Mouse (Mus musculus) spleen, adult 2 months (tissue): ENCODE data around the gene Nipsnap1. TPM values are rescaled to one million over a fixed set of nuclear protein-coding genes. Genes with fewer than 3 reads are reported as not detected.

Experiments used
- DNase-seq, 2 experiments: peaks; one replicate each; pipeline versions ENCODE4 v3.0.0 to v3.0.0-alpha.2; 2012 to 2021; ENCODE audit warnings: low spot score in 2 of 2, low read depth in 1 of 2
- H3K27ac ChIP-seq: fragments of 200-500 bp; 2 replicates; pipeline ENCODE4 v1.5.1; 2012; ENCODE audit warnings: low read length, inconsistent platforms; ENCODE audit not compliant: insufficient read depth
- H3K27me3 ChIP-seq: fragments of 200-500 bp; 2 replicates; pipeline ENCODE4 v1.6.1; 2012; ENCODE audit warnings: mild to moderate bottlenecking, moderate library complexity, low read length, inconsistent platforms; ENCODE audit not compliant: control insufficient read depth, insufficient read depth
- H3K36me3 ChIP-seq: fragments of 200-500 bp; 2 replicates; pipeline ENCODE4 v1.6.1; 2012; ENCODE audit warnings: mild to moderate bottlenecking, low read length, inconsistent platforms; ENCODE audit not compliant: control insufficient read depth, insufficient read depth
- H3K4me1 ChIP-seq: fragments of 200-500 bp; 2 replicates; pipeline ENCODE4 v1.6.1; 2011; ENCODE audit warnings: inconsistent platforms; ENCODE audit not compliant: control insufficient read depth, insufficient read depth, insufficient read length
- H3K4me3 ChIP-seq: fragments of 200-500 bp; 2 replicates; pipeline ENCODE4 v1.5.1; 2011; ENCODE audit warnings: mild to moderate bottlenecking, inconsistent platforms; ENCODE audit not compliant: insufficient read depth, insufficient read length; ENCODE audit errors: extremely low read depth
- CTCF ChIP-seq: fragments of 200-500 bp; IDR thresholded peaks from 2 replicates; pipeline ENCODE4 v1.5.1; 2011; ENCODE audit warnings: mild to moderate bottlenecking, inconsistent platforms; ENCODE audit not compliant: insufficient read depth, insufficient read length, insufficient replicate concordance; ENCODE audit errors: extremely low read depth
- POLR2A ChIP-seq: fragments of 200-500 bp; IDR thresholded peaks from 2 replicates; pipeline ENCODE4 v1.6.1; 2011; ENCODE audit warnings: low read depth, low read length, inconsistent platforms
- WGBS: fragments of 180-500 bp; shearing (Covaris S2); methylation state at CpG from one replicate; pipeline ENCODE4 v1.1.7; 2018; 5-methylcytosine and 5-hydroxymethylcytosine counted together
- polyA plus RNA-seq: library from polyadenylated mRNA; depleted of rRNA; stranded (reverse); fragments of >200 nt; gene quantifications from 2 replicates; pipeline ENCODE4 v1.2.3, GENCODE M21; 2012

The Nipsnap1 gene
- polyA plus RNA-seq, 1 experiment = 12.0 TPM

DNA sequence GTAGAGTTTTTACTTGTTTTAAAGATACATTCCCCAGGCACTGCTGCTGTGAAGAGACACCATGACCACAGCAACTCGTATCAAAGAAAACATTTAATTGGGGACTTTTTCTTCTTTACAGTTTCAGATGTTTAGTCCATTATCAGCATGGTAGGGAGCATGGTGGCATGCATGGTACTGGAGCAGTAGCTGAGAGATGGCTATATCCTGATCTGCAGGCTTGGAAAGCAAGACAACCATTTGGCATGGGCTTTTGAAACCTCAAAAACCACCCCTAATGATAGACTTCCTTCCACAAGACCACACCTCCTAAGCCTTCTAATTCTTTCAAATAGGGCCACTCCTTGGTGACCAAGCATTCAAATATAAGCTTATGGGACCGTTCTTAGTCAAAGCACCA lies 23.3 kb upstream of the Nipsnap1 start:
- 74% methylated on average over 2 of the region's 2 CpGs for WGBS
- TF ChIP-seq POLR2A = no peak
- no peak overlapping the region for H3K27ac ChIP-seq
- DNase-seq = no peak
- no peak overlapping the region for H3K4me3 ChIP-seq
- no peaks in the 10 kb centered on the region for H3K36me3 ChIP-seq
- H3K27me3 ChIP-seq = no peaks in the 10 kb centered on the region
- 0 out of 2 replicates have a peak, but pooled peaks cover 3% of the 10 kb centered on the region for H3K4me1 ChIP-seq

DNA sequence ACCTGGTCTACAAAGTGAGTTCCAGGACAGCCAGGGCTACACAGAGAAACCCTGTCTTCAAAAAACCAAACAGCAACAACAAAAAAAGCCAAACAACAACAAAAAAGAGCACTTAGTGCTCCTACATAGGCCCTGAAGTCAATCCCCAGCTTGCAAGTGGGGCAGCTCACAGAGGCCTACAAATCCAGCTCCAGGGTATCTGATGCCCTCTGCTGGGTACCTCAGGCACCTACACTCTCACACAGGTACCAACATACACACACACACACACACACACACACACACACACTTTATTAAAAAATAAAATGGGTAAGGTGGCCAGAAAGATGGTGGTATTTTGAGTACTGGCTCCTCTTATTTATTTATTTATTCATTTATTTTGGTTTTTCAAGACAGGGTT lies 20.7 kb upstream of the Nipsnap1 start:
- H3K4me1 ChIP-seq = 0 out of 2 replicates have a peak, but pooled peaks cover 1% of the 10 kb centered on the region
- DNase-seq = no peak
- H3K27ac ChIP-seq = no peak overlapping the region
- H3K27me3 ChIP-seq = no peaks in the 10 kb centered on the region
- no peak overlapping the region for H3K4me3 ChIP-seq
- H3K36me3 ChIP-seq = no peaks in the 10 kb centered on the region
- TF ChIP-seq POLR2A (no peak), CTCF (no peak)

DNA sequence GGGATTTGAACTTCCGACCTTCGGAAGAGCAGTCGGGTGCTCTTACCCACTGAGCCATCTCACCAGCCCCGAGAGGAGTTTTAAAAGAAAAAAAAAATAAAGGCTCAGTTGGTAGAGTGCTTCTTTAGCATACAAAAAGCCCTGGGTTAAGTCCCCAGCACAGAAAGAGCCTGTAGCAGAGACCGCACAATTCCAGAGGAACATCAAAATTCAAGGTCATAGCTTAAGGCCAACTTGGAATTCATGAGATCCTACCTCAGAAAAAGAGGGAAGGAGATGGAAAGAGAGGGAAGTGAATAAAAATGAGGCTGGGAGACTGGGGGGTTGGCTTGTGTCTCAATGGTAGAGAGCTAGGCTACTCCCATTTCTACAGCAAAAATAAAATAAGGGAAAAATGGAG lies 19.6 kb upstream of the Nipsnap1 start:
- 92% methylated on average over 5 of the region's 5 CpGs for WGBS
- no peak for DNase-seq
- no peaks in the 10 kb centered on the region for H3K4me1 ChIP-seq
- no peak overlapping the region for H3K4me3 ChIP-seq
- H3K36me3 ChIP-seq = no peaks in the 10 kb centered on the region
- H3K27ac ChIP-seq = no peak overlapping the region
- no peak for TF ChIP-seq CTCF
- no peak for TF ChIP-seq POLR2A
- no peaks in the 10 kb centered on the region for H3K27me3 ChIP-seq

DNA sequence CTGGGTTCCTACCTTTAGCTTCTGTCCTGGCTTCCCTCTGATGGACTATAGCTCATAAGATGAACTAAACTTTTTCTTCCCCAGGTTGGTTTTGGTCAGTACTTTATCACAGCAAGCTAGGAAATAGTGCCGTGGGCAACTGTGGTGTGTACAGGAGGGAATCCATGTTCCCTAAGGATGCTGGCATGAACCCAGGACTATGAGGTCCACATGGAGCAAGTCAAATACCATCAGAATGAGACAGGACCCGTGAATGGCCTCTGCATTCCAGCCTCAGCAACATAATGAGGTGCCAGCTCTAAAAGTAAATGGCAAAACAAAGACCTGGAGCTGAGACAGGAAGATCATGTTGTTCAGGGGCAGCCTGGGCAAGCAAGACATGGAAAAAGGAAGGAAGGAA lies 15.3 kb upstream of the Nipsnap1 start:
- DNase-seq = no peak
- no peaks in the 10 kb centered on the region for H3K4me1 ChIP-seq
- H3K27ac ChIP-seq = no peak overlapping the region
- H3K4me3 ChIP-seq = no peak overlapping the region
- H3K36me3 ChIP-seq = no peaks in the 10 kb centered on the region
- TF ChIP-seq CTCF (no peak), POLR2A (no peak)
- WGBS = 59% methylated on average over 2 of the region's 2 CpGs
- no peaks in the 10 kb centered on the region for H3K27me3 ChIP-seq

DNA sequence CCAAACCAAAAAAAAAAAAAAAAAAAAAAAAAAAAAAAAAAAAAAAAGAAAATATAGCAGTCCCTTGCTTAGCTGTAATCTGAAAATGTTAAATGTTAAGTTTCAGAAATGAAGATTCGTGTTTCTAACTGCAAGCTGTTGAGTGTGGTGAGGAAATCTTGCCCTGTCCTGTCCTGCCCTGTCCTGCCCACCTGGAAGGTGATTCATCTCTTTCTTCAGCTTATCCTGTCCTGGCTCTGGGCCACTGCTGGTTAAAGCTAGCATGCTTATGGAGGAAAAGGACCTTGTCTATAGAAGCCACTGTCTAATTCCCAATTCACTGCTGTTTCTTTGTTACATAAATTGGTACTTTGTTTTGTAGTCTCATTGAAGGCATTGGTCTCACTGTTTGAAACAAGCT lies 12.8 kb upstream of the Nipsnap1 start:
- no peak for DNase-seq
- Histone ChIP-seq H3K4me1 (no peaks in the 10 kb centered on the region), H3K27me3 (no peaks in the 10 kb centered on the region), H3K27ac (no peak overlapping the region), H3K4me3 (no peak overlapping the region), H3K36me3 (no peaks in the 10 kb centered on the region)
- no peak for TF ChIP-seq CTCF
- WGBS = 77% methylated on average over 1 of the region's 1 CpGs

DNA sequence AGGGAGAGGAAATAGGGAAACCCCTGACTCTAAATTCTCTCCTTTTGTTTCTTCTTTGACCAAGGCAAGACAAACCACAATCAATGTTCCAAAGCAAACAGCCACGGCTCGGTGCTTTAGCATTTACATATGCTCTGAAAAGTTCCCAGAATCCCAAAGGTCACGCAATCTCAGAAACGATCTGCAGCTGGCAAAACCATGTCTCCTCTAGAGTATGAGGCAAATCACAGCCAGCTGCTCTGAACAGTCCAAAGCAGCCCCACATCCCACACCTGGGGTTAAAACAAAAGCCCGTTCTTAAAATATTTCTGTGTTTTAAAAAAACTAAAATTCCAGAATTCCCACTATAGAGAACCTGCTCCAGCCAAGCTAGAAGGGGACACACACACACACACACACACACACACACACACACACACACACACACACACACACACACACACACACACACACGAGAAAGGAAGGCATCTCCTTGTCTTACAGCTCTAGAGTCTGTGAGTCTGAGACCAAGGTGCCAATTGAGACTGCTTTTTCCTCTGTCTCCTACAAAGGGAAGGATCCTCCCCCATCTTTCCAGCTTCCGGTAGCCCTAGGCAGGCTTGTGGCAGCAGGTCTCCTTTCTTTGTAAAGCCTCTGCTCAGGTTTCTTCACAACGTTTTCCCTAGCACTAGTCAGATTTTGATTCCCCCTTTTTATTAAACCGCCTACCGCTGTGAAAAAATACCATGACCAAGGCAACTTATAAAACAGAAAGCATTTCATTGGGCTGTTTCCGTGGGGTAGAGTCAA lies 11.7 kb upstream of the Nipsnap1 start:
- Histone ChIP-seq H3K27me3 (no peaks in the 10 kb centered on the region), H3K4me3 (no peak overlapping the region), H3K27ac (no peak overlapping the region), H3K36me3 (no peaks in the 10 kb centered on the region), H3K4me1 (no peaks in the 10 kb centered on the region)
- no peak for DNase-seq
- 57% methylated on average over 11 of the region's 11 CpGs for WGBS
- no peak for TF ChIP-seq POLR2A
- TF ChIP-seq CTCF = no peak

DNA sequence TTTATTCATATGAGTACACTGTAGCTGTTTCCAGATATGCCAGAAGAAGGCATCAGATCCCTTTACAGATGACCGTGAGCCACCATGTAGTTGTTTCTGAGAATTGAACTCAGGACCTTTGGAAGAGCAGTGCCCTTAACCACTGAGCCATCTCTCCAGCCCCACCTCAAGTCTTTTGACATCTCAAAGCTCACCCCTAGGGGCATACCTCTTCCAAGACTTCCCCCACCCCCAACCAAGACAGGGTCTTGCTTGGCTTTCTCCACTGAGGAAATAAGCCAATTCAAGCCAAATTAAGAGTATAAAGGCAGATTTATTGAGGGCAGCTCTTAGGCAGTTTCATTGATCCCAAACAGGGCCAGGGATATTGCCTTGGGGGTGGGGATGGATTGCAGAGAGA lies 11.0 kb upstream of the Nipsnap1 start:
- Histone ChIP-seq H3K4me1 (no peaks in the 10 kb centered on the region), H3K36me3 (no peaks in the 10 kb centered on the region), H3K4me3 (no peak overlapping the region), H3K27me3 (no peaks in the 10 kb centered on the region), H3K27ac (no peak overlapping the region)
- 97% methylated on average over 1 of the region's 1 CpGs for whole genome bisulfite sequencing
- no peak for TF ChIP-seq CTCF
- TF ChIP-seq POLR2A = no peak
- no peak for DNase-seq

DNA sequence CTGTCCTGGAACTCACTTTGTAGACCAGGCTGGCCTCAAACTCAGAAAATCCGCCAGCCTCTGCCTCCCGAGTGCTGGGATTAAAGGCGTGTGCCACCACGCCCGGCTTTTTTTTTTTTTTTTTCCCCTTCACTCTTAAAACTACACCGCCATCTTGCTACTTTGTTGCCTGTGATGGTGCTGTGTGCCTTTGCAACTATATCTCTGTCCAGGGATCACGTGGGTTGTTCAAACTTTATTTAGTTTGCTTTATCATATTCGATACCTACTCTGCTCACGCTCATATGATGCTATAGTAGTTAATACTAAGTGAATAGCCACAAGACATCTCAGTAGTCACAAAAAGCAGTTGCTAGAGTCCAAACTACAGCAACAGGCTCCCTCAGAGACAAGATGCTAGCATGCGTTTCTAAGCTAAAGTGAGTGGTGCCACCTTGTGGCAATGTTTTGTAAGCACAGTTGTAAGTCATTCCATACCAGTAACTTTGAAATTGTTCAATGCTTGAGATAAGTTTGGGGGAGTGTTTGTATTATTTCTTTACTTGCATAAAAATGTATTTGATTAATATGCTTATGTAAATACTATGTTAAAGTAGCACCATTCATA lies 8.0 kb upstream of the Nipsnap1 start:
- no peak overlapping the region for H3K27ac ChIP-seq
- DNase-seq = peak; percentile 47 to 60
- H3K27me3 ChIP-seq = no peaks in the 10 kb centered on the region
- 45% methylated on average over 10 of the region's 10 CpGs for WGBS
- H3K36me3 ChIP-seq = no peaks in the 10 kb centered on the region
- TF ChIP-seq CTCF (peak; percentile 19; the same call in 1 of the 2 replicates), POLR2A (no peak)
- H3K4me3 ChIP-seq = no peak overlapping the region
- no peaks in the 10 kb centered on the region for H3K4me1 ChIP-seq
